Mouse (Mus musculus) lung, embryonic 15.5 days (tissue): ENCODE results near the gene C1qtnf7. TPM values are rescaled to one million over a fixed set of nuclear protein-coding genes. Genes with fewer than 3 reads are reported as not detected.

Experiments
- polyA plus RNA-seq: library from polyadenylated mRNA; unstranded; fragments of >200 nt; fragmentation: Nextera tagmentation; extraction: Ambion mirVana; gene quantifications from 2 replicates; pipeline ENCODE4 v1.2.1, GENCODE M21; 2015

The C1qtnf7 gene
- polyA plus RNA-seq, 1 experiment from 2014 or later, result 48.2 TPM

Other genes starting within 250 kb of the C1qtnf7 start
- gene Cc2d2a, start 146.8 kb downstream of the C1qtnf7 start, polyA plus RNA-seq, result 14.0 and 15.5 TPM in 2 replicates